Mouse (Mus musculus): ENCODE results near the gene Cfc1.
"Not testable (repeated sequence)": the region's sequence is repeated elsewhere in the genome, so short reads cannot be mapped to it uniquely, and the experiment has no call there.

Cfc1 gene

DNA sequence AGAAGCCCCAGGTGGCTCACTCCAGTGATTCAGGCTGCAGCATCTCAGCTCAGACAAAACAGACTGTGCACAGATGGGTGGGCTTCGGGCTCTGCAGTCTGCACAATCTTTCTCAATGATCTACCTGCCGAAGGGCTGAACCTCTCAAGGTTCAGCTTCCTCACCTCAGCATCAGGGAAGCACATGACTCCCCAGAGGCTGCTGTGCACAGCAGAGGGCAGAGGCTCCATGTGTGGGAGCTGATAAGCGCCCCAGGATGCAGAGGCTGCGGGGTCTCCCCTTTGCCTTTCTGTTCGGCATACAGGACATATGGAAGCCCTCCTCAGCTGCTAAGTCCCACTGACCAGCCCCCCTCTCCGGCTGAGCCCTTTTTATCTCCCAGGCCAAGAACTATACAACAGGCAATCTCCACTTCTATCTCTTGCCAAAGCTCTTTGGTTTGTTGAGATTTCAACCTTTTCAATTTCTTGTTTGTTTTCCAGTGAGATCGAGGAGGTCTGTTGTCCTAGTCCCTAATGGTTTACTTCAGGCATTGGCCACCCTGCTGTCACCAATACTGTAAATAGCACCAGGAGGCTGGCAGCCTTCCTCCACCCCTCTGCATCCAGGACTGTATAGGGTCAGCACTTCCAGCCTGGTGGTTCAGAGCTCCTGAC is at the start of gene Cfc1:
Gene Cfc1 (plus strand): TSS at position 606 of the 656 bp plus-strand sequence.
- ATAC-seq (ENCODE audit: insufficient number of reproducible peaks, low FRiP score, low TSS enrichment) = not testable (repeated sequence)

DNA sequence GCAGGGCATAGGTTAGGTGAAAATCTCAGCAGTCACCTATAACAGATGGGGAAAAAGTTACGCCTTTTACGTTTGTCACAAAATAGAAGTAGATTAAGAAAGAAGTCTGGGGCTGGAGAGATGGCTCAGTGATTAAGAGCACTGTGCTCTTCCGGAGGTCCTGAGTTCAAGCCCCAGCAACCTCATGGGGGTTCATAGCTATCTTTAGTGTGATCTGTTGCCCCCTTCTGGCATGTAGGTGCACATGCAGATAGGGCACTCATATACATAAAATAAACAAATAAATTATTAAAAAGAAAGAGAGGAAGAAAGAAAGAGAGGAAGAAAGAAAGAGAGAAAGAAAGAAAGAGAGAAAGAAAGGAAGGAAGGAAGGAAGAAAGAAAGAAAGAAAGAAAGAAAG is 48.1 kb upstream of the Cfc1 start:
- no peak for ATAC-seq (ENCODE audit: insufficient number of reproducible peaks, low FRiP score, low TSS enrichment)

DNA sequence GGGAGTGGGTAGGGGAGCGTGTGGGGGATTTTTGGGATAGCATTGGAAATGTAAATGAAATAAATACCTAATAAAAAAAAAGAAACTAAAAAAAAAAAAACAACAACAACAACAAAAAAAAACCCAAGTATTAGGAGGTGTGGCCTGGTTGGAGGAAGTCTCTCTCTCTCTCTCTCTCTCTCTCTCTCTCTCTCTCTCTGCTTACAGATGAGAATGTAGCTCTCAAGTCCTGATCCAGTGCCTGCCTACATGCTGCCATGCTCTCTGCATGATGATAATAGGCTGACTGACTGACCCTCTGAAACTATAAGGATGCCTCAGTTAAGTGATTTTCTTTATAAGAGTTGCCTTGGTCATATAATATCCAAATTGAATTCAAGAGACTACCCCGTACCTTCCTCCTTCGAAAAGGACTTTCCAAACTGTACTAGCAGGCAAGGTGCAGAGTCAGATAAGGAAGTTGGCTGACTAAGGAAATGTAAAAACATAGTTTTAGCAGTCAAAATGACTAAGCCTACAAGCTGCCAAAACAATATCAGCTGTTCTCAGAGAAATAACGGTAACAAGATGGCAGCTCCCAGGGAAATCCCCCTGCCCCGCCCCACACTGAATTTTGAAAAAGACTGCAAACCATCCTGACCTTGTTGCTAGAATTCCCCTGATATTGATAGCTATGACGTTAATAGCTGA is 45.5 kb upstream of the Cfc1 start:
- no peak for ATAC-seq (ENCODE audit: insufficient number of reproducible peaks, low FRiP score, low TSS enrichment)

DNA sequence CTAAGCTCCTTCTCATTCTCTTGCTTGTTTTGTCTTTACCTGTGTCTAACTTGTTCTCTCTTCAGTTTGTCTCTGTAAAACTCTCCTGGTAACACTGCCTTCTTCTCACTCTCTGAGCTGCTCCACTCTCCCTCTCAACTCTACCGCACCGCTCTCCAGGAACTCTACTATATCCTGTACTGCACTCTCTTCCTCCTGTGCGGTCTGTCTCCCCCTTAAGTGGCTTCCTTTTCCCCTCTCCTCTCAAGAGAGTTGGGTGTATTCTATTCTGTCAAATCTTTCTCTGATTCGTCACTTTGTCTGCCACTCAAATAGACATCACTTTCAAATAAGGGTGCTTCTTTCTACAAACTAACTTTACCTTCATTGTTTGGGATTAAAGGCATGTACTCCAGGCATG is 44.0 kb upstream of the Cfc1 start:
- ATAC-seq (ENCODE audit: insufficient number of reproducible peaks, low FRiP score, low TSS enrichment) = no peak

DNA sequence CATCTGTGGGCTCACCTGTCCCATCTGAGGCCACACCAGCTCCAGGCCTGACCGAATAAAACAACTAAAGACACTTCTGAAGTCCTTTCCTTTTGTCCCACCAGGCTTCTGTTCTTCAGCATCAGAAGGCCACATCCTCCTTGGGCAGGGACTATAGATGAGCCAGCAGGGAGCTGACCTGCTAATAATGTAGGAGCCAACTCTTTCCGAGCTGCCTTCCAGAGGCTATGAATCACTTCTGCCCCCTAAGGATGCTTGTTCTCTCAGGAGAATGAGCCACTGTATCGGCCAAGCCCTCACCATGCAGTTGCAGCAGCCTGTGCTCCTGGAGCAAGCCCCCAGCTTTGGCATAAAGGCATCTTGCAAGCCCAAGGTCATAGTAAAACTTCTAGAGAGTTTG is 32.5 kb upstream of the Cfc1 start:
- ATAC-seq (ENCODE audit: insufficient number of reproducible peaks, low FRiP score, low TSS enrichment) = no peak

DNA sequence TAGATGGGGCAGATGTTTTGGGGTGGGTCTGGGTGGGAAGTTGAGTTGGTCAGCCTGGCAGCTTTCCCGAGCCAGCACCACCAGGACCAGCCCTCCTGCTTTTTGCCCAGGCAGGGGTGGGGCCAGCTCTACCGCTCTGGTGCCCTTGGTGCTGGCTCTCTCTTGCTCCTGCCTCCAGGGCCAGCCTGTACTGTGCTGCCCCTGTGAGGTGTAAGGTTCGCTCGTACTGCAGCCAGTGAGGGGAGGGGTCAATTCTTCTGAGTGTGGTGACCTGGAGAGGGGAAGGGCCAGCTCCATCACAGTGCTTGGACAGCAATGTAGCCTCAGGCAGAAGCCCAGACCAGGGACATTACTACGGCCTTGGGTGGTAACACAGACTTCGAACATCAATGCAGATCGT is 30.1 kb upstream of the Cfc1 start:
- no peak for ATAC-seq (ENCODE audit: insufficient number of reproducible peaks, low FRiP score, low TSS enrichment)

DNA sequence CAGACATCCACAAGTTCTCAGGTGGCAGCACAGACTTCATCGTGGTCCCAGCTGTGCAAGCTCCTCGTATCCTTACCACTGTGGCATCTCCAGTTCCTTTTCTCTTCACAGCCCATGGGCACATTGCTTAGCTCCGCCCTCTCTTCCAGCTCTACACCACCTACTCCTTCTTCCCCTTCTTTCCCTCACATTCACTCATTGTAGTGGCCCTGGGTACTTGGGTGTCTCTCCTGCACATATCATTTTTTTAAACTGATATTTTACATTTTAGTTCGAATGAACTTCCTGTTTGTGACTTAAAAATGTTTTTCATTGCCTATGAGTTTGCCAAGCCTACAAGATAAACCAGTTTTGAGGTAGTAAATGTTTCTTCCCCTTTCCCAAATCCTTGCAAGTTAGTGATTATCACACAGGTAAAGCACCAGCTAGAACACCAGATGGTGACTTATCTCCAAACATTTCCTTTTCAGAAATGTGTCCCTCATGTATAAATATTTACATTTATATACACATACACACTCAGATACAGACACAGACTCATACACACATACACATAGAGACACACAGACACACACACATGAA is 29.4 kb upstream of the Cfc1 start:
- no peak for ATAC-seq (ENCODE audit: insufficient number of reproducible peaks, low FRiP score, low TSS enrichment)

DNA sequence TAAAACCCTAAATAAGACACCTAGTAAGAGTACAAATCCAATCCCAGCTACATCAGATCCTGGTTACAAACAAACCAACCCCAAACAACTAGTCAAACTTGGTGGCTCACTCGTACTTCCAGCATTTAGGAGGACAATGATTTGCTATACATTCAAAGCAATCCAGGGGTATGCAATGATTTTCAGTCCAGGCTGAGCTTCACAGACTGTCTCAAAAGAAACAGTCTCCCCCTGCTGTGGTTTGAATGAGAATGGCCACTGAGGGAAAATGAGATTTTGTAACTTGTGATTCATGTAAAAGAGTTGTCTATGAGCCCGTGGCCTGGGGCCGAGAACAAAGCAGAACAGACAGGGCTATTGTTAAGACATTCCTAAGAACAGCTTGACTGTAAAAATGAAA is 27.5 kb upstream of the Cfc1 start:
- no peak for ATAC-seq (ENCODE audit: insufficient number of reproducible peaks, low FRiP score, low TSS enrichment)

DNA sequence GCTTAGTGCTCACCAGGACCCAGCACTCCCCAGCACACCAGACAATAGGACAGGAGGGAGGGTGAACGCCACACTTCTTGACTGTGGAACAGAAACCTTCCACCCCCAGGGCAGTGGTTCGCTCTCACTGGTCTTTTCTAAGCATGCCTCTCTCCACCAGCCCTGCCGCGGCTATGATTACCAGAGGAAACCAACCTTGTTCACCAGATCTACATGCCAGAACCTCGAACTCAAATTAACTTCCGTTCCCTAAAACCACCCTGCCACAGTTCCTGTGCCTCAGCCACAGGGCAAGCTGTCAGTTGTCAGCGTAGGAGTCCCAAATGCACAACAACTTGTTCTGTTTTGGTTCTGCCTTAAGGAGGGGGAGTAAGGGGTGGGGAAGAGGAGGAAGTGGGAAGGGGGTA is 24.9 kb upstream of the Cfc1 start:
- ATAC-seq (ENCODE audit: insufficient number of reproducible peaks, low FRiP score, low TSS enrichment) = no peak

DNA sequence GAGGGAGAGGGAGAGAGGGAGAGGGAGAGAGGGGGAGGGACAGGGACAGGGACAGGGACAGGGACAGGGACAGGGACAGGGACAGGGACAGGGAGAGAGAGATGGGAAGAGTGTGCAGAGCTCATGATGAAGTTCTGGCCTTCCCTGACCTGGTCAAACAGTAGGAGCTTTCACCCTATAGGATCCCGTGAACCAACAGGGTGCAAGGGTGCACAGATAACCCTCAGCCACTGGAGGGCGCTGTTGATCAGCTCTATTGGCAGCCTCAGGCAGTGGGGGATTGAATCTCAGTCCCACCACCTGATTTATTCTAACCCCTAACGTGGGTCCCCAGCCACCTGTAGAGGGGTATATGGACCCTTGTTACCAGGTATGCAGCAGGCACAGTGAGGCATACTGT is 24.4 kb upstream of the Cfc1 start:
- peak; percentile 79; the same call in 1 of the 2 replicates for ATAC-seq (ENCODE audit: insufficient number of reproducible peaks, low FRiP score, low TSS enrichment)

DNA sequence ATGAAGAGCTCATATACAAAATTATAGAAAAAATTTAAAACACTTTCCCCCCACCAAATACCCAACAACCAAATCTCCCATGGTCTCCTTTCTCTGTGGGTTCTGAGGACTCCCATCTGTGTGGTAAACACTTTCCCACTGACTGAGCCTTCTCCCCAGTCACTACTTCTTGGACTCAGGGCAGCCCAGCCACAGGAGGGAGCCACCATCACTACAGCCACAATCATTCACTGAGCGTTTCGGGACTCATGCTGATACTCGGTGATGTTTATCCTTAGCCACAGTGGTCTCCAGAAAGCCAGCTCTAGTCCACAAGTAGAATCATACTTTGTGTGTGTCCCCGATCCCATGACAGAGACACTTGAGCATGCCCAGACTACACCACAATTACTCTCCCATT is 22.4 kb upstream of the Cfc1 start:
- ATAC-seq (ENCODE audit: insufficient number of reproducible peaks, low FRiP score, low TSS enrichment) = no peak

DNA sequence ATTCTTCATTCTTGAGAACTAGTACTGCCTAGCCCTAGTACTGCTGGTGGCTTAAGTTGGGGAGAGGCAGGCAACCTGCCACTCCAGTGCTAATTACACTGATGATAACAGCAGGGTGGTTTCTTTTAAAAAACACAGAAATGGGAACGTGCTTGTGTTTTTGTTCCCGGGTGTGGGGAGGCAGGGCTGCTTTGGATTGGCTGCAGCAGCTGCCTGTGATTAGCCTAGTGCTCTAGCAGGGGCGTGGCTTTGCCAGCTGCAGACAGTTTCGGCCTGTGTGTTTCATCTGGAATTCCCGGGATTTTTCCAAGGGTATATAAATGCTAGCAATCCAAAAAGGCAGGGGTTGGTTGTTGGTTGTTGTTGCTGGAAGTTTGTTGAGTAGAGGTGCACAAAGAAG is 18.9 kb upstream of the Cfc1 start:
- ATAC-seq (ENCODE audit: insufficient number of reproducible peaks, low FRiP score, low TSS enrichment) = no peak

DNA sequence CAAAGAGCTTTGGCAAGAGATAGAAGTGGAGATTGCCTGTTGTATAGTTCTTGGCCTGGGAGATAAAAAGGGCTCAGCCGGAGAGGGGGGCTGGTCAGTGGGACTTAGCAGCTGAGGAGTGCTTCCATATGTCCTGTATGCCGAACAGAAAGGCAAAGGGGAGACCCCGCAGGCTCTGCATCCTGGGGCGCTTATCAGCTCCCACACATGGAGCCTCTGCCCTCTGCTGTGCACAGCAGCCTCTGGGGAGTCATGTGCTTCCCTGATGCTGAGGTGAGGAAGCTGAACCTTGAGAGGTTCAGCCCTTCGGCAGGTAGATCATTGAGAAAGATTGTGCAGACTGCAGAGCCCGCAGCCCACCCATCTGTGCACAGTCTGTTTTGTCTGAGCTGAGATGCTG is 18.2 kb upstream of the Cfc1 start:
- not testable (repeated sequence) for ATAC-seq (ENCODE audit: insufficient number of reproducible peaks, low FRiP score, low TSS enrichment)

DNA sequence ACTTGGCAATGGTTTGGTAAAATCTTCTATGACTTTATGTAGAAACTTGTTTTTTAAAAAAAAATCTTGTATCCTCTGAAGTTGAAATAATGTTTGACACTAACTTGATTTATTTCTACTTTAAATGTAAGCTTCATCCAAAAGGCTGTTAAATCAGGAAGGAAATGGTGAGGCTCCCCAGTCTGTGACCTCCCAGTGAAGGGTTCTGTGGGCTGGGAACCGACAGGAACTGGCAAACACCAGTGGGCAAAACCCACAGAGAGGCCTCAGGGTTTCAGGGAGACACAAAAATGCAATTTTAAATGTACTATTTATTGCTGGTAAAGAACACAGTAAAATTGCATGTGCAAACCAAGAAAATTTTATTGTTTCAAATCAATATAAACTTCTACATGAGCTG is 17.7 kb upstream of the Cfc1 start:
- not testable (repeated sequence) for ATAC-seq (ENCODE audit: insufficient number of reproducible peaks, low FRiP score, low TSS enrichment)

DNA sequence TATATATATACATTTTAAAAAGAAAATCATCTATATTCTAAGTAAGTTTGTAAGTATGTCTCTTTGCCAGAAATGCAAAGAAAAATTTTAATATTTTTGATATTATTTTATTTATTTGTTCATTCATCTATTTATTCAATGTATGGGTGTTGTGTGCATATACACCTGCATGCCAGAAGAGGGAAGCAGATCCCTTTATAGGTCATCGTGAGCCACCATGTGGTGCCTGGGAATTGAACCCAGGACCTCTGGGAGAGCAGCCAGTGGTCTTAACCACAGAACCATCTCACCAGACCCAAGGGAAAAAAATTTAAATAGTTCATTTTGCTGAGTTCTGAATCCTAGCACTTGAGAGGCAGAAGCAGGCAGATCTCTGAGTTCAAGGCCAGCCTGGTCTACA is 17.2 kb upstream of the Cfc1 start:
- no peak for ATAC-seq (ENCODE audit: insufficient number of reproducible peaks, low FRiP score, low TSS enrichment)

DNA sequence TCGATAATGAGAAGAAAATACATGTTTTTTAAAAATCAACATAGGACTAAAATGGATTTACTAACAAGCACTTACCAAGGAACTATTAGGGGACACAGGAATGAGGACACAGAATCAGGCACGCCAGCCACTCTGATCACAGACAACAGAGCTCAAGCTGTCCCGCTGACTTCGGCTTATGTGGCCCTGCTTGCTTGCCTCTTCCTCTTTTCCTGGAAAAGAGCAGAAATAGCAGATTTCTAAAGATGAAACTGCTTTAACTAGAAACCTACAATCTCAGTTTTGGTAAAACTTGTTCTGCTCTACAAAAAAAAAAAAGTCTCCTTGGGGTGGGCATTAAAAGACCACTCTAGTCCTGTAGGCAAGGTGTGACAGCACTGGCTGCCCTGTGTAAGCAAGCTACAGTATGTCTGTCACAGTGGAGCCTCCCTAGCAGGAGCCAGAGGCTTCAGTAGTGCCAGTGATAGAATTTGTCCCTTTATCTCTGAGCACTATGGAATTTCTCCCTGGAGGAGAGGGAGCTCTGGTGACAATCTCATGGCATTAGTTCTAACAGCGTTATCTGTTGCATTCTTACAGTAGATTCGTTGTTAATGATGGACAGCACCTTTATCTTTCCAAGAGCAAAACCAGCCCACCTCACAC is 13.1 kb upstream of the Cfc1 start:
- ATAC-seq (ENCODE audit: insufficient number of reproducible peaks, low FRiP score, low TSS enrichment) = peak; percentile 69

DNA sequence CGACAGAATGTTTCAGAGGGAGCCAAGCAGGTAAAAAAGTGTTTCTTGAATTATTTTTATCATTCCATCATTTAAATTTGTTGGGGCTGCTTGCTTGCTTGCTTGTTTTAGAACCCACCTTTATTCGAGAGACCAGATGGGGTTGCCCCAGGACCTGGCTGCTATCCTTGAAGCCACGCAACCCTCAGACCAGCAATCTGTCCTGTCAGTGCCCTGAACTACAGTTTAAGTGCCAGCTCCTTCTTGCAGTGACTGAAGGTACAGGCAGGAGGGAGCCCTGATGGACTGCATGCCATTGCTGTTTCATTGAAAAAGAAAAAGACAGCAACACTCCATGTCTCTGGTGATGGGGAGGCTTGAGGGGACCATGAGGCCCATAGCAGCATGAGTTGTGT is 12.6 kb upstream of the Cfc1 start:
- peak; percentile 95 for ATAC-seq (ENCODE audit: insufficient number of reproducible peaks, low FRiP score, low TSS enrichment)

DNA sequence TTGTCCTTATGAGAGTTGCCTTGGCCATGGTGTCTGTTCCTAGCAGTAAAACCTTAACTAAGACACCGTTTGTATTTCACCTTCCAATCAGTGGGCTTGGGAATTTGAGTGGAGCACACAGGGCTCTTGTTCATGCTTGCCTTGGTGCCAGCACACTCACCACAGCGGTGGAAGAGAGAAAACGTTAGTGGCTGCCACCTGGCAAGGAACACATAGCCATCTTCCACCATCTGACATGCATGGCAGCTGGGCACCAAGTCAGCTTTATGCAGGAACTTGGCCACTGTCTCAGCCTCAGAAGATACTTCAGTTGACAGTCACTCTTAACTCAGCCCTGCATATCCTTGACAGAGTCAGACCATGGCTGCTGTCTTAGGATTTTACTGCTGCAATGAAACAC is 11.8 kb upstream of the Cfc1 start:
- ATAC-seq (ENCODE audit: insufficient number of reproducible peaks, low FRiP score, low TSS enrichment) = no peak

DNA sequence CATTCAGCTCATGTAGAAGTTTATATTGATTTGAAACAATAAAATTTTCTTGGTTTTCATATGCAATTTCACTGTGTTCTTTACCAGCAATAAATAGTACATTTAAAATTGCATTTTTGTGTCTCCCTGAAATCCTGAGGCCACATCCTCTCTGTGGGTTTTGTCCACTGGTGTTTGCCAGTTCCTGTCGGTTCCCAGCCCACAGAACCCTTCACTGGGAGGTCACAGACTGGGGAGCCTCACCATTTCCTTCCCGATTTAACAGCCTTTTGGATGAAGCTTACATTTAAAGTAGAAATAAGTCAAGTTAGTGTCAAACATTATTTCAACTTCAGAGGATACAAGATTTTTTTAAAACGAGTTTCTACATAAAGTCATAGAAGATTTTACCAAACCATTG is 874 bp upstream of the Cfc1 start:
- ATAC-seq (ENCODE audit: insufficient number of reproducible peaks, low FRiP score, low TSS enrichment) = not testable (repeated sequence)

DNA sequence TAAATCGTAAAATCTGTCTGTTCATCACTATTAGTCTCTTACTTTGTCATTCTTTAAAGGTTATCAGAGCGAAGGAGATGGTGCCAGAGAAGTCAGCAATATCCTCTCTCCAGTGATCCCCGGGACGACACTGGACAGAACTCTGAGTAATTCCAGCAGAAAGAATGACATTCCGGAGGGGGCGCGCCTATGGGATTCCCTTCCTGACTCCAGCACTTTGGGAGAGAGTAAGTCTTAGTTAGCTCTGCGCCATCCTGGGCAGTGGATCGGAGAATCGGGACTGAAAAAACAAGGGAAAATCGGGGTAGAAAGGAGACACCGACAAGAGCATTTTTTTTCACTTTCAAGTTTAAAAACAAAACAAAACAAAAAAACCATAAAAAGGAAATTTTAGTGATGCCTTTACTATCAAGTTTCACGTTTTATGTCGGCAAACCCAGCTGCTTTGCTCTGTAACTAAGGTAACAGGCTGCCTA is 881 bp downstream of the Cfc1 start:
- no peak for ATAC-seq (ENCODE audit: insufficient number of reproducible peaks, low FRiP score, low TSS enrichment)

DNA sequence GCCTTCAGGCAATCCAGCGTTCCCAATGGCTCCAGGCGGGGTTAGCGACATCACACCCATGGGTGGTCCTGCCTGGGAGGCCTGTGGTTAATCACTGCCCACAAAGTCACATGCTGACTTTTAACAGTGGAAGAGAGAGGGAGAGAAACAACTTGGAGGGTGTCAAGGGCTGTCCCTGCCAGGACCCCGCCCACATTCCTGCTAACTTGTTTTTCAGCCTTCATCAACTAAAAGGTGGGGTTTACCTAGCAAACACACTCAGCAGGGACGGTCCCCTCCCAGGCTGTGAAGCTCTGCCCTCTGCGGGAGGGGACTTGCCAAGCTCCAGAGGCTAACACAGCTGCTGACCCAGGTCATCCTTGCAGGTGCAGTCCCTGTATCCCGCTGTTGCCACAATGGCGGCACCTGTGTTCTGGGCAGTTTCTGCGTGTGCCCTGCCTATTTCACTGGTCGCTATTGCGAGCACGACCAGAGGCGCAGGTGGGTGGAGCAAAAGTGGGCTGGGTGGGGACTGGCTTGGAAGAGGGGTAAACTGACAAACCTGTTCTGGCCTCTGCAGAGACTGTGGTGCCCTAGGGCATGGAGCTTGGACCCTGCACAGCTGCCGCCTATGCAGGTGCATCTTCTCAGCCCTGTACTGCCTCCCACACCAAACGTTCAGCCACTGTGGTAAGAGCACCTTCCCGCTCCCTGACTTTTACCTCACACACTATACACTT is 1.5 kb downstream of the Cfc1 start:
- no peak for ATAC-seq (ENCODE audit: insufficient number of reproducible peaks, low FRiP score, low TSS enrichment)
